Mouse (Mus musculus): ENCODE measurements around the gene Kif13a.

DNA sequence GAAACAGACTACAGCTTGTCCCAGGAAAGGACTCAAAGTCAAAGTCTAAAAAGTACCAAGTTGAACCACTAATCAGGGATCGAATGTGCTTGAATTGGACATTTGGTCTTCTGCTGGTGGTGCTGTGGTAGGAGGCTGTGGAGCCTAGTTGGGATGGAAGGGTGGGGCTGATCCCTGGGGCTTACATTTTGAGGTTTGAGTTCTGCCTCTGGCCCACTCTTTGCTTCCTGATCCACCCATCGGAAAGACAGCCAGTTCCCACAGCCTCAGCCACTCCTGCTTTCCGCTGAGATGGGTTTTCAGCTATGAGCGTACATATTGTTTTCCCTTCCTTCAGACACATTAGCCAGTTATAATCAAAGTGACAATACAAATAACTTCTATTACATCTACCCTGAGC lies 106.4 kb downstream of the Kif13a start:
- TF ChIP-seq POLR2A (IDR thresholded peaks at IDR 0.05; ENCODE audit: control insufficient read depth, low read depth, low read length) (no peak), CTCF (IDR thresholded peaks at IDR 0.05; ENCODE audit: control insufficient read depth, insufficient read depth, insufficient replicate concordance, low read depth, low read length) (no peak)

Measured in testis, adult 2 months (tissue).